Mouse (Mus musculus): Measurements from ENCODE around the gene Hoxd9. TPM values are rescaled to one million over a fixed set of nuclear protein-coding genes. Genes with fewer than 3 reads are reported as not detected.

The Hoxd9 gene
- polyA plus RNA-seq, 1 experiment from 2014 or later, result not detected

- ATAC-seq (replicated peaks), result no peak
- 4% methylated on average over 12 of the region's 12 CpGs for WGBS
- no peak overlapping the region for H3K4me2 ChIP-seq (replicated peaks)
- no peaks in the 10 kb centered on the region for H3K4me1 ChIP-seq
- H3K4me3 ChIP-seq, result no peak overlapping the region
- no peak overlapping the region for H3K27ac ChIP-seq (replicated peaks)
- H3K9ac ChIP-seq (replicated peaks), result no peak overlapping the region
- H3K9me3 ChIP-seq, result no peaks in the 10 kb centered on the region
- no peaks in the 10 kb centered on the region for H3K36me3 ChIP-seq
- H3K27me3 ChIP-seq, result peaks cover 97% of the 10 kb centered on the region
These were observed 8.5 kb upstream of the Hoxd9 start for GRCm38 (mm10) chr2:74688795-74689573.

DNA sequence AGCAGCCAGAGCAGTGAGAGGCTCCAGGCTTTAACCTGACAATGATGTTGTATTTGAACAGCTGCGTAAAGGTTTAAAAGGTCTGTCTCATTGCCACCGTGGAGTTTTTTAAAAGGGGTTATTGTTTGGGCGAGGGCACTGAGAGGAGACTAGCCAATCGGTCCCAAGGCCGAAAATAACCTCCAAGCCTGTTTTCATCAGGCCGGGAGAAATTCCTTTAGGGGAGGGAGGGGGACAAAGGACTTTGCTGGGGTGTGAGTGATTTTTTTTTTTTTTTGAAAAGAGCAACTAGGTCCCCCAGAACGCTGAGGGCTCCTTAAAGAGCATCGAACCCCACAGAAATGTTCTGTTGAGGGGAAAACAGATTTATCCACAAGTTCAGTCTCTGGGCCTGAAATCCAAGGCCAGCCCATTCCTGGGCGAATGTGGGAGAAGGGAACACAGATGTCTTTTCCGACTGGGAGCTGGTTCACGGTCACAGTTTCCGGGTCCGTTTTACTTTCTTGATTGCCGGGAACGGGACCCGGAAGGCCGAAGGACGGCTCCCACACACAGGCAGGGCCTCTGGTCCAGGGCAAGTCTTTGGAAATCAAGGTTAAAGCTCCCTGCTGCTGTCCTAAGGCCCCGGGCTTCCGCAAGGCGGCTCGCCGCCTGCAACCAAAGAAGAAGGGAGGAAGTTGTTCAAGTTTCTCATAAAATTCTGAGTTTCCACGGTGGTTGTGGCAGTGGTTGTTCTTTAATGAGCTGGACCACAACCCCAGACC is 7.8 kb upstream of the Hoxd9 start:
- H3K4me3 ChIP-seq, result no peak overlapping the region
- WGBS, result under 1% methylated on average over 24 of the region's 24 CpGs
- no peaks in the 10 kb centered on the region for H3K9me3 ChIP-seq
- no peaks in the 10 kb centered on the region for H3K36me3 ChIP-seq
- H3K27me3 ChIP-seq, result peaks cover 97% of the 10 kb centered on the region
- no peak for ATAC-seq (replicated peaks)
- no peak overlapping the region for H3K27ac ChIP-seq (replicated peaks)
- no peak overlapping the region for H3K9ac ChIP-seq (replicated peaks)
- H3K4me1 ChIP-seq, result no peaks in the 10 kb centered on the region
- H3K4me2 ChIP-seq (replicated peaks), result no peak overlapping the region

- Histone ChIP-seq H3K27me3 (peaks cover 97% of the 10 kb centered on the region), H3K27ac (replicated peaks) (no peak overlapping the region), H3K4me2 (replicated peaks) (no peak overlapping the region), H3K9ac (replicated peaks) (no peak overlapping the region), H3K36me3 (no peaks in the 10 kb centered on the region), H3K4me1 (no peaks in the 10 kb centered on the region), H3K9me3 (no peaks in the 10 kb centered on the region), H3K4me3 (no peak overlapping the region)
- no peak for ATAC-seq (replicated peaks)
- WGBS, result 10% methylated on average over 8 of the region's 8 CpGs
These were observed 7.2 kb upstream of the Hoxd9 start for GRCm38 (mm10) chr2:74690338-74690716.

GRCm38 (mm10) chr2:74691022-74691951 is 6.2 kb upstream of the Hoxd9 start, which contains the start of gene Hoxd10:
Gene Hoxd10, plus strand, starts transcription at chr2:74691924.
- Histone ChIP-seq H3K27ac (replicated peaks) (no peak within 1 kb of the TSS), H3K4me2 (replicated peaks) (no peak within 1 kb of the TSS), H3K4me1 (no peaks in the 10 kb centered on the region), H3K9me3 (no peaks in the 10 kb centered on the region), H3K36me3 (no peaks in the 10 kb centered on the region), H3K27me3 (peaks cover 98% of the 10 kb centered on the region), H3K4me3 (no peak within 1 kb of the TSS), H3K9ac (replicated peaks) (no peak within 1 kb of the TSS)
- ATAC-seq (replicated peaks), result no peak
- 1% methylated on average over 56 of the region's 56 CpGs for WGBS

DNA sequence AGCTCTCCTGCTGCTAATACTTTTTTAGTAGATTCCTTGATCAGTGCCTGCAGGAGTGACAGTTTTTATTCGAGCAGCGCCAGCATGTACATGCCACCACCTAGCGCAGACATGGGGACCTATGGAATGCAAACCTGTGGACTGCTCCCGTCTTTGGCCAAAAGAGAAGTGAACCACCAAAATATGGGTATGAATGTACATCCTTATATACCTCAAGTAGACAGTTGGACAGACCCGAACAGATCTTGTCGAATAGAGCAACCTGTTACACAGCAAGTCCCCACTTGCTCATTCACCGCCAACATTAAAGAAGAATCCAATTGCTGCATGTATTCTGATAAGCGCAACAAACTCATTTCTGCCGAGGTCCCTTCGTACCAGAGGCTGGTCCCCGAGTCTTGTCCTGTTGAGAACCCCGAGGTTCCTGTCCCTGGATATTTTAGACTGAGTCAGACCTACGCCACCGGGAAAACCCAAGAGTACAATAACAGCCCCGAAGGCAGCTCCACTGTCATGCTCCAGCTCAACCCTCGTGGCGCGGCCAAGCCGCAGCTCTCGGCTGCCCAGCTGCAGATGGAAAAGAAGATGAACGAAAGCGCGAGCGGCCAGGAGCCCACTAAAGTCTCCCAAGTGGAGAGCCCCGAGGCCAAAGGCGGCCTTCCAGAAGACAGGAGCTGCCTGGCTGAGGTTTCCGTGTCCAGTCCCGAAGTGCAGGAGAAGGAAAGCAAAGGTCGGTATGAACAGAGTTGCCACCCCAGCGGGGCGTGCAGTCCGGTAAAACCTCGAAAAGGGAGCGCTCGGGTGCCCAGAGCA is 5.3 kb upstream of the Hoxd9 start:
- 4% methylated on average over 35 of the region's 35 CpGs for WGBS

GRCm38 (mm10) chr2:74692808-74693431 is 4.6 kb upstream of the Hoxd9 start:
- 1% methylated on average over 20 of the region's 20 CpGs for WGBS
- ATAC-seq (replicated peaks), result no peak

More for the DNA sequence above, 5.3 kb upstream of the Hoxd9 start:
- Histone ChIP-seq H3K4me2 (replicated peaks) (no peak overlapping the region), H3K27ac (replicated peaks) (no peak overlapping the region), H3K4me3 (no peak overlapping the region), H3K4me1 (no peaks in the 10 kb centered on the region), H3K9me3 (no peaks in the 10 kb centered on the region), H3K36me3 (no peaks in the 10 kb centered on the region), H3K9ac (replicated peaks) (no peak overlapping the region), H3K27me3 (peaks cover 98% of the 10 kb centered on the region)
- ATAC-seq (replicated peaks), result no peak

DNA sequence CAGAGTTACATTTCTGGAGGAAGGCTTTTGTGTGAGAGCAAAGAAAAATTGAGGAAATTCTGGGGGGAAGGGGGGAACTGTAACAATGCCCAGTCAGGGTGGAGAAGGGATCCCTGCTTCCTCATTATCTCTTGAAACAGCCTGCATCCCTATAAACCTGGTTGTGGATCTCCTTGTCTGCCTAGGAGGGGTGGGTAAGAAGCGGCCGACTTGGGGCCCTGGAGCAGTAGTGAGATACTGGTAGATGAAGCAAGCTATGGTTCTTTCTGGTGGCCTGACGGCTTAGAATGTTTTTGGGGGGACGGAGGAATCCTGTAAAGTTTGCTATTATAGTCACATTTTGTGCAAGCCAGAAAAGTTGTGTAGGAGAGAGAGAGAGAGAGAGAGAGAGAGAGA is 4.1 kb upstream of the Hoxd9 start:
- no peak for ATAC-seq (replicated peaks)
- no peak overlapping the region for H3K4me2 ChIP-seq (replicated peaks)
- no peak overlapping the region for H3K4me3 ChIP-seq
- 10% methylated on average over 4 of the region's 4 CpGs for WGBS
- no peaks in the 10 kb centered on the region for H3K9me3 ChIP-seq
- no peak overlapping the region for H3K27ac ChIP-seq (replicated peaks)
- peaks cover 11% of the 10 kb centered on the region for H3K4me1 ChIP-seq
- no peak overlapping the region for H3K9ac ChIP-seq (replicated peaks)
- no peaks in the 10 kb centered on the region for H3K36me3 ChIP-seq
- H3K27me3 ChIP-seq, result peaks cover 97% of the 10 kb centered on the region

More at GRCm38 (mm10) chr2:74692808-74693431, 4.6 kb upstream of the Hoxd9 start:
- H3K4me1 ChIP-seq, result peaks cover 5% of the 10 kb centered on the region
- no peak overlapping the region for H3K9ac ChIP-seq (replicated peaks)
- H3K4me2 ChIP-seq (replicated peaks), result no peak overlapping the region
- H3K27ac ChIP-seq (replicated peaks), result no peak overlapping the region
- no peaks in the 10 kb centered on the region for H3K9me3 ChIP-seq
- H3K4me3 ChIP-seq, result no peak overlapping the region
- peaks cover 98% of the 10 kb centered on the region for H3K27me3 ChIP-seq
- no peaks in the 10 kb centered on the region for H3K36me3 ChIP-seq

- Histone ChIP-seq H3K9ac (replicated peaks) (no peak overlapping the region), H3K9me3 (no peaks in the 10 kb centered on the region), H3K27ac (replicated peaks) (no peak overlapping the region), H3K4me2 (replicated peaks) (no peak overlapping the region), H3K27me3 (peaks cover 96% of the 10 kb centered on the region), H3K4me3 (no peak overlapping the region), H3K4me1 (peaks cover 12% of the 10 kb centered on the region), H3K36me3 (no peaks in the 10 kb centered on the region)
- no peak for ATAC-seq (replicated peaks)
- 1% methylated on average over 16 of the region's 16 CpGs for WGBS
These were observed 3.5 kb upstream of the Hoxd9 start for GRCm38 (mm10) chr2:74694066-74694465.

- H3K4me2 ChIP-seq (replicated peaks), result no peak overlapping the region
- H3K36me3 ChIP-seq, result no peaks in the 10 kb centered on the region
These were observed 2.1 kb upstream of the Hoxd9 start for GRCm38 (mm10) chr2:74695383-74695782.

GRCm38 (mm10) chr2:74695813-74696430 is 1.6 kb upstream of the Hoxd9 start:
- Histone ChIP-seq H3K27ac (replicated peaks) (no peak overlapping the region), H3K4me3 (no peak overlapping the region), H3K4me1 (peaks cover 12% of the 10 kb centered on the region), H3K4me2 (replicated peaks) (no peak overlapping the region), H3K27me3 (peaks cover 98% of the 10 kb centered on the region), H3K36me3 (no peaks in the 10 kb centered on the region), H3K9me3 (no peaks in the 10 kb centered on the region), H3K9ac (replicated peaks) (no peak overlapping the region)
- no peak for ATAC-seq (replicated peaks)
- WGBS, result 5% methylated on average over 7 of the region's 7 CpGs

More at GRCm38 (mm10) chr2:74695383-74695782, 2.1 kb upstream of the Hoxd9 start:
- Histone ChIP-seq H3K27ac (replicated peaks) (no peak overlapping the region), H3K27me3 (peaks cover 97% of the 10 kb centered on the region), H3K9me3 (no peaks in the 10 kb centered on the region), H3K4me3 (no peak overlapping the region), H3K9ac (replicated peaks) (no peak overlapping the region), H3K4me1 (peaks cover 12% of the 10 kb centered on the region)
- 7% methylated on average over 1 of the region's 1 CpGs for WGBS
- no peak for ATAC-seq (replicated peaks)
